Mouse (Mus musculus) C3H10T1/2 (cell line): Measurements from ENCODE around the gene Gm10662. TPM values are rescaled to one million over a fixed set of nuclear protein-coding genes. Genes with fewer than 3 reads are reported as not detected.

Experiments
- polyA plus RNA-seq, 2 experiments: library from polyadenylated mRNA; unstranded; fragments of >200 nt; fragmentation: generic; extraction: Trizol; gene quantifications; one replicate each; pipeline ENCODE4 v1.2.1; 2012; ENCODE audit warnings: missing spikeins in 2 of 2

Gene Gm10662
- polyA plus RNA-seq: not detected

DNA sequence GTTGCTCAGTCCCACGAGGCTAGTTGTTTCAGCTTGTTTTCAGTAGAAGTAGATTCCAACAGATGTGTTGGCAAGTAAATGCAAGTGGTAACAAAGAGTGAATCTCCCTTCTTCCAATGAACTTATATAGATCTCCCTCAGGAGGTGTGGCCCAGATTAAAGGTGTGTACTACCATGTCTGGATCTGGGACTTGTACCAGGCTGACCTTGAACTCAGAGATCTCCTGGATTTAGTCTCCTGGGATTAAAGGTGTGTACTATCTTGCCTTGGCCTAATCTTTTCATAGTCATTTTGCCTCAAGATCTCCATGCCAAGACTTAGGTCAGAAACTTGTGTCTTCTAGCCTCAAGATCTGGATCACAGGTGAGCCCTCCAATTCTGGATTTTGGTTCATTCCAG is at the start of gene Gm10662:
TSS of gene Gm10662 (minus strand) at position 101 of the 400 bp plus-strand sequence.

Other genes starting within 250 kb of the Gm10662 start
- not detected for gene Gm4214, start 159.8 kb downstream of the Gm10662 start, polyA plus RNA-seq
- gene Gm4216, start 124.6 kb downstream of the Gm10662 start, polyA plus RNA-seq: not detected
- gene Vmn1r163, start 88.9 kb downstream of the Gm10662 start, polyA plus RNA-seq: not detected
- gene Gm8720, start 77.0 kb downstream of the Gm10662 start, polyA plus RNA-seq: not detected
- not detected for gene Vmn1r165, start 72.9 kb upstream of the Gm10662 start, polyA plus RNA-seq
- not detected for gene Vmn1r166, start 107.2 kb upstream of the Gm10662 start, polyA plus RNA-seq
- gene Gm6902, start 134.4 kb upstream of the Gm10662 start, polyA plus RNA-seq: not detected
- gene Nlrp4e, start 156.7 kb upstream of the Gm10662 start, polyA plus RNA-seq: under 1 TPM; 0.06 to 0.21 TPM
- gene Nlrp5, start 241.4 kb upstream of the Gm10662 start, polyA plus RNA-seq: not detected